Mouse (Mus musculus): ENCODE measurements around the gene Bmp2k.

GRCm38 (mm10) chr5:96983142-96983541 lies 14.3 kb upstream of the Bmp2k start:
- TF ChIP-seq CTCF (IDR thresholded peaks at IDR 0.05; ENCODE audit: borderline replicate concordance, extremely low read depth, insufficient read depth, insufficient read length) (no peak), POLR2A (IDR thresholded peaks at IDR 0.05; ENCODE audit: borderline replicate concordance, extremely low read depth, insufficient read depth, insufficient read length, poor library complexity, severe bottlenecking) (no peak)

Measured in brain, embryonic 14.5 days (tissue).